Mouse (Mus musculus) midbrain, postnatal 0 days (tissue): ENCODE data around the gene Armc5. TPM values are rescaled to one million over a fixed set of nuclear protein-coding genes. Genes with fewer than 3 reads are reported as not detected.

Experiments
- ATAC-seq: fragments of 200-750 bp; cut with Nextera tagmentation; 2 replicates; pipeline ENCODE4 v1.8.0; 2017; ENCODE audit warnings: moderate number of reproducible peaks, mild to moderate bottlenecking, moderate TSS enrichment, moderate library complexity; ENCODE audit not compliant: low FRiP score
- DNase-seq: peaks from one replicate; pipeline ENCODE4 v3.0.0-alpha.2; 2015; ENCODE audit warnings: low spot score
- H3K27ac ChIP-seq: fragments of 300-500 bp; sonication (generic); 2 replicates; pipeline ENCODE4 v1.5.1; 2014; ENCODE audit warnings: low read depth, mild to moderate bottlenecking, low read length, mixed read lengths
- H3K27me3 ChIP-seq: fragments of 300-500 bp; sonication (generic); 2 replicates; pipeline ENCODE4 v1.6.1; 2014; ENCODE audit warnings: low read length, control low read depth, mixed read lengths; ENCODE audit not compliant: insufficient read depth
- H3K36me3 ChIP-seq: fragments of 300-500 bp; sonication (generic); 2 replicates; pipeline ENCODE4 v1.6.1; 2014; ENCODE audit warnings: low read length, control low read depth, mixed read lengths; ENCODE audit not compliant: insufficient read depth
- H3K4me1 ChIP-seq: fragments of 300-500 bp; sonication (generic); 2 replicates; pipeline ENCODE4 v1.6.1; 2014; ENCODE audit warnings: mild to moderate bottlenecking, control low read depth, antibody characterized with exemption, low read length, mixed read lengths; ENCODE audit not compliant: insufficient read depth
- H3K4me2 ChIP-seq: fragments of 300-500 bp; sonication (generic); 2 replicates; pipeline ENCODE4 v1.6.1; 2014; ENCODE audit warnings: low read depth, mild to moderate bottlenecking, low read length, mixed read lengths; ENCODE audit not compliant: poor library complexity, severe bottlenecking
- H3K4me3 ChIP-seq: fragments of 300-500 bp; sonication (generic); 2 replicates; pipeline ENCODE4 v1.5.1; 2014; ENCODE audit warnings: low read depth, mild to moderate bottlenecking, low read length, moderate library complexity
- H3K9ac ChIP-seq: fragments of 300-500 bp; sonication (generic); replicated peaks from 2 replicates; pipeline ENCODE4 v1.6.1; 2014; ENCODE audit warnings: mild to moderate bottlenecking, low read length, moderate library complexity, mixed read lengths; ENCODE audit not compliant: poor library complexity, severe bottlenecking
- H3K9me3 ChIP-seq: fragments of 300-500 bp; sonication (generic); 2 replicates; pipeline ENCODE4 v1.6.1; 2016; ENCODE audit warnings: low read length, control low read depth
- CTCF ChIP-seq: IDR thresholded peaks from 2 replicates; pipeline ENCODE4 v1.5.1; 2016; ENCODE audit warnings: antibody characterized with exemption, mild to moderate bottlenecking
- WGBS: fragments of 180-500 bp; shearing (Covaris S2); extraction: QIAGEN DNeasy Blood & Tissue Kit; methylation state at CpG from one replicate; pipeline ENCODE4 v1.1.7; 2014; 5-methylcytosine and 5-hydroxymethylcytosine counted together
- polyA plus RNA-seq: library from polyadenylated mRNA; unstranded; fragments of >200 nt; fragmentation: Nextera tagmentation; extraction: Ambion mirVana; gene quantifications from 2 replicates; pipeline ENCODE4 v1.2.1, GENCODE M21; 2015
- total RNA-seq: library from RNA; depleted of rRNA; stranded (reverse); fragments of >200 nt; gene quantifications from 2 replicates; pipeline ENCODE4 v1.2.3, GENCODE M21; 2014

Gene Armc5
- total and polyA plus RNA-seq, 2 experiments from 2014 or later: 15.2 to 19.9 TPM

GRCm38 (mm10) chr7:128208187-128208586 is 29.0 kb upstream of the Armc5 start:
- no peak overlapping the region for H3K4me2 ChIP-seq
- peak; percentile 88 for DNase-seq
- H3K9me3 ChIP-seq: no peaks in the 10 kb centered on the region
- H3K4me3 ChIP-seq: no peak overlapping the region
- no peak for ATAC-seq
- no peaks in the 10 kb centered on the region for H3K27me3 ChIP-seq
- H3K9ac ChIP-seq: no peak overlapping the region
- WGBS: 3% methylated on average over 4 of the region's 4 CpGs
- H3K27ac ChIP-seq: no peak overlapping the region
- TF ChIP-seq CTCF: peak; percentile 98
- H3K36me3 ChIP-seq: no peaks in the 10 kb centered on the region
- no peaks in the 10 kb centered on the region for H3K4me1 ChIP-seq

- 79% methylated on average over 3 of the region's 3 CpGs for WGBS
- Histone ChIP-seq H3K27ac (no peak overlapping the region), H3K36me3 (no peaks in the 10 kb centered on the region), H3K9ac (no peak overlapping the region), H3K4me2 (no peak overlapping the region), H3K4me3 (no peak overlapping the region), H3K9me3 (no peaks in the 10 kb centered on the region), H3K4me1 (no peaks in the 10 kb centered on the region), H3K27me3 (no peaks in the 10 kb centered on the region)
- TF ChIP-seq CTCF: no peak
- no peak for ATAC-seq
- no peak for DNase-seq
These were observed 27.3 kb upstream of the Armc5 start for GRCm38 (mm10) chr7:128209826-128210225.

GRCm38 (mm10) chr7:128219952-128220351 is 17.2 kb upstream of the Armc5 start:
- Histone ChIP-seq H3K27me3 (no peaks in the 10 kb centered on the region), H3K4me2 (no peak overlapping the region), H3K4me1 (no peaks in the 10 kb centered on the region), H3K9ac (no peak overlapping the region), H3K27ac (no peak overlapping the region), H3K36me3 (no peaks in the 10 kb centered on the region), H3K9me3 (no peaks in the 10 kb centered on the region), H3K4me3 (no peak overlapping the region)
- DNase-seq: no peak
- ATAC-seq: no peak
- WGBS: 85% methylated on average over 4 of the region's 4 CpGs
- TF ChIP-seq CTCF: no peak

GRCm38 (mm10) chr7:128220936-128221335 is 16.2 kb upstream of the Armc5 start:
- H3K36me3 ChIP-seq: no peaks in the 10 kb centered on the region
- no peaks in the 10 kb centered on the region for H3K27me3 ChIP-seq
- no peaks in the 10 kb centered on the region for H3K4me1 ChIP-seq
- no peak overlapping the region for H3K4me3 ChIP-seq
- H3K27ac ChIP-seq: no peak overlapping the region
- no peak overlapping the region for H3K9ac ChIP-seq
- H3K4me2 ChIP-seq: no peak overlapping the region
- DNase-seq: no peak
- WGBS: 82% methylated on average over 3 of the region's 3 CpGs
- no peaks in the 10 kb centered on the region for H3K9me3 ChIP-seq
- ATAC-seq: no peak
- no peak for TF ChIP-seq CTCF

DNA sequence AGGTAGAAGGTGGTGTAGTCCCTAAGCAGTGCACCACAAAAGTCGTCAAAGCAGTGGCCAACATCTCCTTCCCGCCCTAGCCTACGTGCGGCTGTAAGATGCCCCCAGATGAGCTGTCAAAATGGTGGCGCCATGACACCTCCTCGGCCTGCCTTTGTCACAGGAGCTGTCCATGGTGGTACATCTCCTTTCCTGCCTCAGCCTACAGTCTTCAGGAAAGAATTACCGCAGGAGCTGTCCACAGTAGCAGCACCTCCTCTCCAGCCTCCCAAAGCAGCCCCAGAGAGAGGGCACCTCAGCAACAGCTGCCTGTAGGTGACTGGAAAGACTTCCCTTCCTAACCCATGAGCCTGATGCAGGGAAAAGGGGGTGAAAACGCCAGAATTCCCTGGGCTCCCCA is 5.4 kb upstream of the Armc5 start:
- Histone ChIP-seq H3K36me3 (no peaks in the 10 kb centered on the region), H3K27ac (no peak overlapping the region), H3K4me1 (0 out of 2 replicates have a peak, but pooled peaks cover 2% of the 10 kb centered on the region), H3K4me2 (no peak overlapping the region), H3K9me3 (no peaks in the 10 kb centered on the region), H3K9ac (no peak overlapping the region), H3K4me3 (no peak overlapping the region), H3K27me3 (no peaks in the 10 kb centered on the region)
- WGBS: 53% methylated on average over 8 of the region's 8 CpGs
- ATAC-seq (no peak), DNase-seq (no peak)
- TF ChIP-seq CTCF: no peak

DNA sequence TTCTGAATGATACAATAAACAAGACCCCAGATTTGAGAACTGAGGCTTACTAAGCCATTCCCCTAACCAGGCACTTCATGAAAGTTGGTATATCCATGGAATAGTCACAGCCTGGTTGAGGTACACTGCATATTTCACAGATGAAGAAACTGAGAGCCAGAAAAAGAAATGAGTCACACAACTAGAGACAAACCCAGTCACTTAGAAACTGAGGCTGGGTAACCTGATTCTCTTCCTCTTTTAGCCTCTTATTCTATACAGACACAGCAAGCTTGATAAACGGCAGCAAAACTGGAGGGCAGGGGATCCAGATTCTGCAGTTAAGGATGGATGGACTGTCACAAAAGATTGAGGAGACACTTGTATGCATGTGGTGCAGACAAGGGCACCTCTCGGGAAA is 2.3 kb upstream of the Armc5 start:
- WGBS: 88% methylated on average over 2 of the region's 2 CpGs
- H3K4me1 ChIP-seq: 0 out of 2 replicates have a peak, but pooled peaks cover 5% of the 10 kb centered on the region
- H3K9ac ChIP-seq: no peak overlapping the region
- H3K4me2 ChIP-seq: no peak overlapping the region
- no peak for TF ChIP-seq CTCF
- H3K27ac ChIP-seq: no peak overlapping the region
- no peaks in the 10 kb centered on the region for H3K9me3 ChIP-seq
- no peaks in the 10 kb centered on the region for H3K36me3 ChIP-seq
- DNase-seq (no peak), ATAC-seq (no peak)
- no peaks in the 10 kb centered on the region for H3K27me3 ChIP-seq
- no peak overlapping the region for H3K4me3 ChIP-seq
